Mouse (Mus musculus): Measurements from ENCODE around the gene Arhgef7. TPM values are rescaled to one million over a fixed set of nuclear protein-coding genes. Genes with fewer than 3 reads are reported as not detected.

Arhgef7 gene
- 10 to 100 TPM; 53.1 to 70.4 TPM for total RNA-seq (2021)
- long read RNA-seq, experiment 1, full-length matches to known transcripts: 2 of 12 reads
- long read RNA-seq, experiment 1, partial matches to known transcripts: 0 of 12 reads
- long read RNA-seq, experiment 1, other reads (novel, unspliced or antisense): 10 of 12 reads
- long read RNA-seq, experiment 2, full-length matches to known transcripts: 2 of 8 reads
- long read RNA-seq, experiment 2, partial matches to known transcripts: 2 of 8 reads
- long read RNA-seq, experiment 2, other reads (novel, unspliced or antisense): 4 of 8 reads

DNA sequence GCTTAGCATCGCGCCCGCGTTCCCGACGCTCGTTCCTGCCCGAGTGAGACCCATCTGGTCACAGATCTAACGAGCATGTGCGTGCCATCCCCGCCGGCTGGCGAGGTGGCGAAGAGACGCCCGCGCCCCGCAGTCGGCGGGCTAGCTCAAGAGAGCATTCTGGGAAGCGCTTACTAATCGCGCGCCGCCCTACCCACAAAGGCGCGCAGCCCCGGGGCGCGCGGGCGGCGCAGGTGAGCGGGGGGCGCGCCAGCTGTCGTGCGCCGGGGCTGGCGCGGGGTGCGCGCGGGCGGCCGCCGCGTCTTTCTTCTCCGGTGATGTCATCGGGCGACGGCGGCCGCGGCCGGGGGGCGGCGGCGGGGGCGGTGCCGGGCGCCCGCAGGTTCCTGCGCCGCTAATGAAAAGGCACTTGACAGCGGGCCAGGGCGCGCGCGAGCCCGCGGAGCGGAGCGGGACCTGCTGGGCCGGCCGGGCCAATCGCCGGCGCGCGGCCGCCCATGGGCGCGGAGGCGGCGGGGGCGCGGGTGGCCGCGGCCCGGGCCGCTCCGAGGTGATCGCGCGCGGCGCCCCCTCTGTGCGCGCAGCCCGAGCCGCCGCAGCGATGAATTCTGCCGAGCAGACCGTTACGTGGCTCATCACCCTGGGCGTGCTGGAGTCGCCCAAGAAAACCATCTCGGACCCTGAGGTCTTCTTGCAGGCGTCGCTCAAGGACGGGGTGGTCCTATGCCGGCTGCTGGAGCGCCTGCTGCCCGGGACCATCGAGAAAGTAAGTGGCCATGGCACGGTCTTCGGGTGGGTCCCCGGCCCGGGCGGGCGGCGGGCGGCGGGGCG is at the start of gene Arhgef7:
Gene Arhgef7, plus strand, starts transcription at position 71 of the 831 bp plus-strand sequence.
- peak; percentile 63 for DNase-seq

DNA sequence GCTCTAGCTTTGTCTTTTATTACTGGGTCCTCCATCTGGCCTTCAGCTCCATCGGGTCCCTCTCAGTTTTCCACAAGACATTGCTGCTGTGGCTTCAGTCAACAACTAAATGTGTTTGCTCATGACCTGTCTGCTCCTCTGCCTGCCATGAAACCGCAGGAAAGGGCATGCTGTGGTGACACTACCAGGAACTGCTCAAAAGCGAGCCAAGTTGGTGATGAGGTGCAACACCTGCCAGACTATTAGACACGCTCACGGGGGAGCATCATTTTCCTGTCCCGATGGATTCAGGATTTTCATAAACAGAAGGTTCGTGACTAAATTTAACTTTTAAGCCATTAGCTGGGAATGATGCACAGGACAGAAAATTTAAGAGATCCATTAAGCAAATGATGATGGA is 43.0 kb upstream of the Arhgef7 start:
- no peak for DNase-seq

DNA sequence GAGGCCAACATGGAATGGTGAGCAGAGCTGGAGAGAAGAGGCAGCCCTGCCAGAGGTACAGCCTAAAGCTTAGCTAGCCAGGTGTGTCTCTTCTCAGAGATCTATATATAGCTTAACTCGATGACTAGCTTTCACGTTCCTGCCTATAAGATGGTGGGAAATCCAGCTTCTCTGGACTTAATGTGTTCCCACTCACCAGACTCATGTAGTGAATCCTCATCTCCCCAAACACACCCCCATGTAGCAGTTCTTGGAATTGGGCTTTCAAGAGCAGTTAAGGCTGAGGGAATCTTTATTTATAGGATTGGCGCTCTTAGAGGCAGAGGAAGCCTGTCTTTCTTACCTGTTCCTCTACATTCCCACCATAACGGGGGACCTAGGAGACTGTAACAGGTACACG is 40.3 kb upstream of the Arhgef7 start:
- DNase-seq: no peak

DNA sequence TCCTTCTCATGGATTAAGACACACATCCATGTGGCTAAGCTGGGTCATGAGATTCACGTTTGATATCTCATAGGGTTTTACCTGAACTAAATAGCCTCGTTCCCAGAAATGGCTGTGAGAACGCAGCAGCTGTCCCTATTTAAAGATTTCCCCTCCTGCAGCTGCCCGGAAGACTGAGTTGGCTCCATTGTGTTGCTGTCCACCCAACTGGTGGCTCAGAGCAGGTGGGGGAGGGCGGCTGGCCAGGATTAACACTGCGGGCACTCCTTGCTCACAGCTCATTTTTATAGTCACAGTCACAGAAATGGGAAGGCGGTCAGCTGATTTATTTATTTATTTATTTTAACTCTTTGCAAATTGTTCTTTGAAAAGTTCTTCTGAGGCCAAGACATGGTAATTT is 37.6 kb upstream of the Arhgef7 start:
- DNase-seq: no peak

DNA sequence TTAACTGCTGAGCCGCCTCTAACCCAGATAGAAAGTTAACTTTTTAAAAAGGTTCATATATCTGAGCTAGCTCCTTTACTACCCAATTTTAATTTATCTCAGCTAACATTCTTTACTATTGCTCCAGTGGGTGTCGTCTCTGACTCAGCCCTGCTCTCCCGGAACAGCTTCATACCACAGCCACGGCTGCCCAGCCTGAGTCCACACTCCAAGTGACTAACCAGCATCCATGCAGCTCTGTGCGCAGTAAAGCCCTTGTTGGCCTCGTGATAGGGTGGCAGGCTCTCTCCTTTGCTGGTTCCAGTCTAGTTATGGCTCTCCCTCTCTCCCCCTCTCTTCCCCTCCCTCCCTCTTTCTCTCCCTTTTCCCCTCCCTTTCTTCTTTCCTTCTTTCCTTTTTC is 36.2 kb upstream of the Arhgef7 start:
- no peak for DNase-seq

DNA sequence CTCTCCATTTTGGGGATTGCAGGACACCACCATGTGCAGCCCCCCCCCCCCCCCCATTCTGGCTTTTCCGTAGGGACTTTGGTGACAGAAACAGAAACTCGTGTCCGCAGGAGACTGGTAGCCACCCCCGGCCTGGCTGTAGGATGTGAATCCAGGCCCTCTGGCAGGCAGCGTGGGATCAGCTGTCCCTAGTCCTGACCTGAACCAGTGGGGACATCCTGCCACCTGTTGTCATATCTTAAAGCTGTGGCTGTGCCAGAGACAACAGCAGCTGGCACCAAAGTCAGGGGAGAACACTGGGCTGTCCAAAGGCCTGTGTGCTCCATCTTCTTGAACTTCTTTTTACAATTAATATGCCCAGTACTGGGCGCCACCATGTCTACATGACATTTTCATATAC is 35.8 kb upstream of the Arhgef7 start:
- no peak for DNase-seq

DNA sequence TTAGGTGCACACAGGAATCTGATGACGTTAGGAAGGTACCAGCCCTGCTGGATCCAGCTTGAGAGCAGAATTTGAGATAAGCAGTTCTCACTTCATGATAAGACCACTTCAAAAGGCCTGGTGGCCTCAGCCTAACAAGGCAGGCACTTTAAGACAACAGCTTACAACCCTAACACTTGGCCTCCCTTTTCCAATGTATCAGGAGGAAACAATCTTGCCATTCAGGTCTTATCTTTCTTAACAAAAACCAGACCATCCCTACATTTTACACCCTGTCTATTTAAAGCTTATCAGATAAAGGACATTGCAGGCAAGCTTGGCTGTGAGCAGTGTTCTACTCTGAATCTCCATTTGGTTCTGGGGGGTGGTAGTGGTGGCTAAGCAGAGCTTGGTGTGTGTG is 35.1 kb upstream of the Arhgef7 start:
- no peak for DNase-seq

DNA sequence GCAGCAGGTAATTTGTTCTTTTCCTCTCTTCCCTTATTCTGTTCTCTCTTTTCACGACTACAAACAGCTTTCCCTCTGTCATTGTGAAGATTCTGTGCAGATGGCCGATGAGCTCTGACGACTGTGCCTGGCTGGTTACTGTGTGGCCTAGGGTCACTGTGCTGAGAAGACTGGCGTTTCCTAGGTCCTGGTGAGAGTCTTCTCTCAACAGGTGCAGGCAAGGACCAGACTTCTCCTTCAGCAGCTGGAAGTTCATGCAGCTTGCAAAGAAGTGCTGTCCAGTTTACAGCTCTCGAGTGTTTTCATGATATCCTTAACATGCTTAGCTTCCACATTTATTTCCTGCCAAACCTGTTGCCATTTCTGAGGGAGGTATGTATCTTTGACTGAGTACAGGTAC is 33.5 kb upstream of the Arhgef7 start:
- DNase-seq: no peak

DNA sequence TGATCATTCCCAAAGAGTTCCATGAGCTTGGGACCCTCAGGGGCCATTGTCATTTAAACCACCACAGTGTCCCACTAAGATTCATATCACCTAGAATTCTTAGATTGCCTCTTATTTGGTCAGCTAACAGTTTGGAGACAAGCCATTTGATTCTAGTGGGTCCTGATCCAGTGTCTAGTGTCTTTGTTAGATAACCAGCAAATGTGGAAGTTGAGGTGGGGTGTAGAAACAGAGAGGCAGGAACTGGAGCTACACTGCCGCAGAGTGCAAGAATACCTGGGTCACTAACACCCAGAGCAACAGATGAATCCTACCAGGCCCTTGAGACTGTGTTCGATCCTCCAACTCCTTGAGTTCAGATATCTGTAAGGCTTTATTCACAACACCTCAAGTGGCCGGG is 31.3 kb upstream of the Arhgef7 start:
- no peak for DNase-seq

DNA sequence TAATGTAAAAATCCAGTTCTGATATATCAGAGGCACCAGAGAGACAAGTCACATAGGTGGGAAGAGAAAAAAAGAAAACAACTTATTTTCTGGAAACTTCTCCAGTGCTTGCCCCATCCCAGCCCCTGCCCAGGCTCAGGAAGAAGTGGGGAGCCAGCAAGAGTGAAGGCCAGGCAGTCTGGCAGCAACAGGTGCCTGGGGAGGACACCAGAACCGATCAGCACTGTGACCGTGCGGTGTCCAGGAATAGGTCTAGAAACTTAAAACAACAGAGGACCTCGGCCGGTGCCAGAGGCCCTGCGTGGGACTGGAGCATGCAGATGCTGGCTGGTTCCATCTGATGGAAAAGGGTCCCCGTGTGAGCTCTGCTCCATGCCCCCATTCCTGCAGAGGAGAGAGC is 30.1 kb upstream of the Arhgef7 start:
- DNase-seq: no peak

DNA sequence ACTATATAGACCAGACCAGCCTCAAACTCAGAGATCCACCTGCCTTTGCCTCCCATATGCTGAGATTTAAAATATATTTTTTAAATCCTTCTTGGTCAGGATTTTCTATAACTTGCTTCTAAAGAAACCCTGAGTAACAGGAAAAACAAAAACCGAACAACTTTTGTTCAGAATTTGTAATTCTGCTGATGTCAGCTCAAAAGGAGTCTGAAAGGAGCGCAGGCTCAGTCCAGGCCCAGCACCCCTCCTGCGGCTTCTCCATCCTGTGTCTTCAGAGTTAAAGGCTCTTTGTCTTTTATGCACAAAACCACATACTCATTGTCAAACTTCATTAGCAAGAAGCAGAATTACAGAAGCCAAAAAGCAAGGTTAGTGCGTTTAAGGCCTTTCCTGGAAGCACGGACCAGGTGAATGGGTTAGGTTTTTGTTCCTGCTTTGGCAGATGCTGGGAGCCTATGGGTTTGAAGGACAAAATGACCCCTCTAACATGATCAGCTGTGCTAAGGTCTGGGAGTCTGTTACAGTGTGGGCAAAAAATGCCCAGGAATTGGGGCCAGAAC is 28.0 kb upstream of the Arhgef7 start:
- DNase-seq: no peak

DNA sequence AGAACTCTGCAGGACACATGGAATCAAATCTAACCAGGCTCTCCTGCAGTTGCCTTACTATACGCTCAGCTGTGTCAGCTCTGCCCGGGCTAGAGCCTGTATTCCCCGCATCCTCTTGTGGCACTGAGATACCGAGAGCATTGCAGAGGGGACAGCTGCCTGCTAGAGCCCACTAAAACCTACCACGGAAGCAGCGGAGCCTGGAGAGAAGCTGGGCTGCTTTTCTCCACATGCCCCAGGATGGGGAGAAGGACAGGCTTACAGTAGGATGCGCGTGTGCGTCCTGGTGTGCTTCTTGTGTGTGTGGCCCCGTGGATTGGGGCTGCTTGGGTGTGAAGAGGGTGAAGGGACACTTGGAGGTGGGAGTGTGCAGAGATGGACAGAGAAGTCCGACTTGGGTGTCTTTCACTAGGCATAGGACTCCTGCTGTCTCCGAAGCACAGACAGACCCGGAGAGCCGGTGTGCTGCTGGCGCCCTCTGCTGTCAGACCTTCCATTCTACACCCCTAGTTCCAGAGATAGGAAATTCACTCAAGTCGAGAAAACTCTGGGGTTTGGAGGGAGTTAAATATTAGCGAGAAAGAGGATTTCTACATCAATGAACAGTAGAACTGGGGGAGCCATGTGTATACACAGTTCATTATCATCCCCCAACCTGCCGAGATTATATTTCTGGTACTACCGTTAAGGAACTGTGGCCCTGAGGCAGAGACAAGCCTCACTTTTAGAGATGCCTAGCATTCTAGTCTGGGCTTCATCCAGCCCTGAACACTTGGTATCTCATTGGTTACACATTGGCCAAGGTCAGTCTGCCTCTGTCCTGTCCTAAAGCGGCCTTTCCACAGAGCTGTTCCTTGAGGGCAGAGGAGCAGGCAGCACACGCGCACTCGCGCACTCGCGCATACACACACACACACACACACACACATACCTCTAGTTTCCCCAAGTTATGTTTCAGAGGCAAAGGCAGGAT is 27.2 kb upstream of the Arhgef7 start:
- DNase-seq: peak; percentile 91

DNA sequence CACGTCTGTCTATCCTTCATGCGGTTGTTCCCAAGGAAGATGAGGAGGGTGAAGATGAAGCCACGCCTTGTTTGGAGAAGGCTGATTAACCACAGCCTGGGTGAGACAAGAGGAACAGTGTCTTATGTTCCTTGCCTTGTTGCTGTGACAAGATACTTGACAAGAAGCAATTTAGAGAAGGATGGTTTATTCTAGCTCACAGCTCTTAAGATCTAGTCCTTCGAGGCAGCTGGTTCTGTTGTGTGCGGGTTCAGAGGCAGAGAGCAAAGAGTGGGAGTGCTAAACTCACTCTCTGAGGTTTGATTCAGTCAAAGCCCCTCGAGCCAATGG is 26.5 kb upstream of the Arhgef7 start, which contains the start of gene 1700016D06Rik:
Gene 1700016D06Rik, minus strand, starts transcription at position 31 of the 330 bp plus-strand sequence.
- DNase-seq: no peak

DNA sequence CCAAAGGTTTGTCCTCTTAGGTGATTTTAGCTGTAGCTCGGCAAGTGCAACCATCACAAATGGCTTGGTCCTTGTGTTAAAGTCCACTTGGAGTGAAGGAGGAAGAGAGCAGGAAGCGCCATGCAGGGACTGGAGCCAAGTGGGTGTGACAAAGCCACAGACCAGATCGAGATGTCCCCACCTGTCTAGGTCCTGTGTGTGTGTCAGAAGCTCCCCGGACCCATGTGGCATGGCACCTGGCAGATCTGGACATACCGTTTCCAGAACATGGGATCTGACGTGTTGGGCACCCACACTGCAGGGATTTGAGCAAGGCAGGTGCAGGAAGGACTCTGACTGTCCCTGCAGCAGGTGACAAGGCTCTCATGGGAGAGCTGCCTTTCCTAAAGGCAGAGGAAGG is 26.1 kb upstream of the Arhgef7 start:
- DNase-seq: no peak

DNA sequence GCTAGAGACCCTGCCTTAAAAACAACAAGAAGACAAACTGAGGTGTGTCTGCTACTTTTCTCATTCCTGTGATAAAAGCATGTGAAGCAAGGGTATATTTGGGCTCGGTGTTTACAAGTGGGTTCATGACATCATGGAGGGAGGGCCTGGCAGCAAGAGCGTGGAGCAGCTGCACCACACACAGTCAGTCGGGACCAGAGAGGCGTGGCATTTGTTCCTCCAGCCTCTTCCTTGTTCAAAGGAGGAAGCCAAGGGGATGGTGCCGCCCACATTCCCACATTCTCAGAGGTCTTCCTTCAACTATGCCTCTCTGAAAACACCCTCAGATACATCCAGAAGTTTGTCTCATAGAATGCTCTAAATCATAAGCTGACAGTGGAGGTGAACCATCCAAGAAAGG is 23.7 kb upstream of the Arhgef7 start:
- no peak for DNase-seq

DNA sequence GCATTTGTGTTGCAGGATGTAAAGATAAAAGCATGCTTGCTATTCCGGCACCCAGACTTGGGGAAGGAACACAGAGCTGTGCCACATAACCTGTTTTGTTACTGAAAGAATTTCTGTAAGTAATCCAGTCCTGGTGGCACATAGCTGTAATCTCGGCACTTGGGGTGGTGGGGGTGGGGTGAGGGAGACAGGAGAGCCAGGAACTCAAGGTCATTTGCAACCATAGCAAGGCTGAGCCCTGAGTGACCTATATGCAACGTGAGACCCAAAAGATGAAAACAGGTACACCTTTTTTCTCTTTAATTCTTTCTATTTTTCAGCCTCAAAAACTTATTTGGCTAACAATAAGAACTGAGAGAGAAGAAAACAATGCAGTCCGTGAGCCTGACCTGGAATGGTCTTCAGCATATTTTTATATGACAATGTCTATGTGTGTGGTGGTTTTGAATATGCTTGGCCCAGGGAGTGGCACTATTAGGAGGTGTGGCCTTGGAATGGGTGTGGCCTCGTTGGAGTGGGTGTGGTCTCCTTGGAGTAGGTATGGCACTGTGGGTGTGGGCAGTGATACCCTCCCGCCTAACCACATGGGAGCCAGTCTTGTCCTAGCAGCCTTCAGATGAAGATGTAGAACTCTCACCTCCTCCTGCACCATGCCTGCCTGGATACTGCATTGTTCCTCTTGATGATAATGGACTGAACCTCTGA is 22.7 kb upstream of the Arhgef7 start:
- no peak for DNase-seq

DNA sequence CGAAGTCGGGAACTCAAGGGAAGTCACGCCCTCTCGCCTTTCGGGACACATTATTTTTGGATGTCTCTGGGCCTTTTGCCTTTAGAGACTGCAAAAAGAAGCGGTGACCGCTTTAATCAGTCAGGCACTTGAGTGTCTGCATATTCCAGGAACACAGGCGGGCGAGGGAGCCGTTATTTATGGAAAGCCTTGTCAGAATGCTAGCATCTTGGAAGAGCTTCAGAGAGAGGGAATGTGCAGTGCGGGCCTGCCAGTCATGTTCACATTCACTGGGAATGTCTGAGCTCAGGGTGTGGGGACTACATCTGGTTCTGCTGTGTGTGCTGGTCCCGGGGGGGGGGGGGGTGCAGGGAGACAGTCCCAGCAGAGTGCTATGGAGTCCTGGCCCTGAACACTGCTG is 21.7 kb upstream of the Arhgef7 start:
- DNase-seq: peak; percentile 20

DNA sequence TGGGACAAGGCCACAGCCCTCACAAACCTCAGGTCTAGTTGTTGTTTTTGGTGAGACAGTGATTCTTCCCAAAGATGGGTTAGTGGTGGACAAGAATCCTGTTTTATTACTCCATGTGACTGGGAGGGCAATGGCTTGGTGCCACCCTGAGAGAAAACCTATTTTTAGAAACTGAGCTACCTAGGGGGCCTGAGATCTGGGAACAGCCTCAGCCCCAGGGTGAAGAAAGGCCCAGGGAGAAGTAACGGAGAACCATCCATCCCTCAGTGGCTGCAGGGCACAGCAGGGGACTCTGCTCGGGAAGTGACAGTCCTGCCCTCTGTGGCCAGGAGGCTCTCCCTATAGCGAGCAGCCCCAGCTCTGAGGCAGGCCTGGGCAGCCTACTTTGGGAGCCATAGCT is 19.8 kb upstream of the Arhgef7 start:
- no peak for DNase-seq

DNA sequence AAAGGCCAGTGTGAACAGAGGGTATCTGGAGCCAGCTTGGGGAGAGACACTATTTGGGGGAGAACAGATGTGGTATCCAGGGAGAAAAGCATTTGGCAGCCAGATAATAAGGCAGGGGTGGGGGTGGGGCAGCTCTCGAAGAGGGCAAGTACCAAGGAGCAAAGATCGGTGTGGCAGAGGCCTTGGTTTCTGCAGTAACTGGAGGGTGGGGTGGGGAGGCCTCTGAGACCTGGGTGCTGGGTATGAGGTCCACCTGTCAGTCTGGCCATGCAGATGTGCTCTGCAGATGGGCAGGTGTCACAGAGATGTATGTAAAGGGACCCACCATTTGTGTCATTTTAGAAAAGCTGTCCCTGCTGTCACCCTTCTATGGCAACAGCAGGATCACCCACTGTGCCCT is 18.7 kb upstream of the Arhgef7 start:
- no peak for DNase-seq

DNA sequence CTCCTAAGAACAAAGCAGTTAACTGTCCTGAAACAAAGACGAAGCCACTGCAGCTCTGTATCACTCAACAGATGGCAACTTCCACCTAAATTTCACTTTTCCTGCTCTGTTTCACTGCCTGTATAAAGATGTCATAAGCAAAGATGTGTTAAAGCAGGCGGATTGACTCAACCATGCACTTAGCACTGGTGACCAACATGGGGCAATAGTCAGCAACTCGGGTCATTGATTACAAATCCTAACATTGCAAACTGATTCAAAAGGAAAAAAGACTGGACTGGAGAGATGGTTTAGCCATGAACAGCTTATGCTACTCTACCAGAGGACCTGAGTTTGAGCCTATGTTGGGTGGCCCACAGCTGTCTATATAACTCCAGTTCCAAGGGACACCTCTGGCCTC is 18.0 kb upstream of the Arhgef7 start:
- DNase-seq: no peak

DNA sequence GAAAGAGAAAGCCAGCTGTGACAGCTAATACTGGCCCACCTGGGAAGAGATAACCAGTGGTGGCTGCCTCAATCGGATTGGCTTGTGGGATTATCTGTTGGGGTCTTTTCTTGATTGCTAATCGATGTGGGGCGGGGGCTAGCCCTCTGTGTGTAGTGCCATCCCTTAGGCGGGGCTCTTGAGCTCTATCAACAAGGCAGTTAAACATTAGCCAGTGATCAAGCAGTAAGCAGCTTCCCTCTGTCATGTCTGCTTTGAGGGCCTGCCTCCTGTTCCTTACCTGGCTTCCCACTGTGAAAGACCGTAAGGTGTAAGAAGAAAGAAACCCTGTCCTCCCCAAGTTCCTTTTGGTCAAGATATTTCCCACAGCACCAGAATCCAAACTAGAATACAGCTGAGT is 17.1 kb upstream of the Arhgef7 start:
- no peak for DNase-seq

DNA sequence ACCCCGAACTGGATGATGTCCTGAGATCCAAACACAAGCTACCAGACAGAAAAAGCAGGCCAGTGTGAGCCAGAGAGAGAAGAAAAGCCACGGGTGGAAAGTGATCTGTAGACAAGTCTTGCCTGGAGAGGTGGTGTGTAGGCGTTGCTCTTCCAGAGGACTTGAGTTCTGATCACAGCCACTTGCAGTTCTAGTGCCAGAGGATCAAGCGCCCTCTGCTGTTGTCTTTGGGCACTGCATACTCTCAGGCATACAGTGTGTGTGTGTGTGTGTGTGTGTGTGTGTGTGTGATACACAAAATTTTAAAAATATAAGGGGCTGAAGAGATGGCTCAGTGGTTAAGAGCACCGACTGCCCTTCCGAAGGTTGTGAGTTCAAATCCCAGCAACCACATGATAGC is 15.3 kb upstream of the Arhgef7 start:
- peak; percentile 20 for DNase-seq

Measured in adrenal gland, postnatal 10 days (tissue).